Mouse (Mus musculus) cortical plate, adult 2 months (tissue): ENCODE results near the gene Ctrc.
"Not testable (repeated sequence)": the region's sequence is repeated elsewhere in the genome, so short reads cannot be mapped to it uniquely, and the experiment has no call there.

Experiments used
- CTCF ChIP-seq: fragments of 200-500 bp; IDR thresholded peaks from 2 replicates; pipeline ENCODE4 v1.5.1; 2011; ENCODE audit warnings: mild to moderate bottlenecking, control low read depth, low read length; ENCODE audit not compliant: insufficient read depth; ENCODE audit errors: extremely low read depth
- POLR2A ChIP-seq: fragments of 200-500 bp; IDR thresholded peaks from 2 replicates; pipeline ENCODE4 v1.6.1; 2011; ENCODE audit warnings: mild to moderate bottlenecking, low read length, control low read depth; ENCODE audit not compliant: insufficient read depth; ENCODE audit errors: extremely low read depth

DNA sequence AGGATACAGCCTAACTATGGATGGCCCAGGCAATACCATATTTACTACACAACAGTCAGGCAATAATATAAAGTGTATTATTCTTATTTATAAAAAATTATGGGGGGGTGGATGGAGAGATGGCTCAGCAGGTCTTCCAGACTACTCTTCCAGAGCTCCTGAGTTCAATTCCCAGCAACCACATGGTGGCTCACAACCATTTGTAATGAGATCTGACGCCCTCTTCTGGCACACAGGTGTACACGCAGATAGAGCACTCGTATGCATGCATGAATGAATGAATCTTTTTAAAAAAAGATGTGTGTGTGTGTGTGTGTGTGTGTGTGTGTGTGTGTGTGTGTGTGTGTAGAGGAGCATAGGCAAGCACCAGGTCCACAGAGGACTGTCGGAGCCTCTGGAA, 73.1 kb downstream of the Ctrc start:
- not testable (repeated sequence) for TF ChIP-seq POLR2A, CTCF
